Mouse (Mus musculus) hindbrain, embryonic 10.5 days (tissue): ENCODE results near the gene Tmem129. TPM values are rescaled to one million over a fixed set of nuclear protein-coding genes. Genes with fewer than 3 reads are reported as not detected.

ENCODE experiments used
- DNase-seq: peaks from one replicate; pipeline ENCODE4 v3.0.0-alpha.2; 2017; ENCODE audit warnings: low spot score
- H3K27ac ChIP-seq: fragments of 300-500 bp; sonication (generic); 2 replicates; pipeline ENCODE4 v1.5.1; 2016; ENCODE audit warnings: mild to moderate bottlenecking, moderate library complexity
- H3K27me3 ChIP-seq: fragments of 300-500 bp; sonication (generic); 2 replicates; pipeline ENCODE4 v1.6.1; 2016; ENCODE audit warnings: mild to moderate bottlenecking; ENCODE audit not compliant: poor library complexity, insufficient read depth, severe bottlenecking
- H3K36me3 ChIP-seq: fragments of 300-500 bp; sonication (generic); 2 replicates; pipeline ENCODE4 v1.6.1; 2016; ENCODE audit warnings: mild to moderate bottlenecking, moderate library complexity
- H3K4me1 ChIP-seq: fragments of 300-500 bp; sonication (generic); replicated peaks from 2 replicates; pipeline ENCODE4 v1.6.1; 2016; ENCODE audit warnings: mild to moderate bottlenecking
- H3K4me3 ChIP-seq: fragments of 300-500 bp; sonication (generic); 2 replicates; pipeline ENCODE4 v1.5.1; 2016; ENCODE audit warnings: mild to moderate bottlenecking, moderate library complexity
- H3K9me3 ChIP-seq: fragments of 300-500 bp; sonication (generic); 2 replicates; pipeline ENCODE4 v1.6.1; 2016; ENCODE audit warnings: mild to moderate bottlenecking, moderate library complexity
- WGBS: fragments of 180-500 bp; shearing (Covaris S2); methylation state at CpG from one replicate; pipeline ENCODE4 v1.1.7; 2016; 5-methylcytosine and 5-hydroxymethylcytosine counted together
- polyA plus RNA-seq: library from polyadenylated mRNA; unstranded; fragments of >200 nt; fragmentation: Nextera tagmentation; extraction: Ambion mirVana; gene quantifications from 2 replicates; pipeline ENCODE4 v1.2.1, GENCODE M21; 2016

Gene Tmem129
- polyA plus RNA-seq, 1 experiment from 2014 or later: 40.9 TPM

DNA sequence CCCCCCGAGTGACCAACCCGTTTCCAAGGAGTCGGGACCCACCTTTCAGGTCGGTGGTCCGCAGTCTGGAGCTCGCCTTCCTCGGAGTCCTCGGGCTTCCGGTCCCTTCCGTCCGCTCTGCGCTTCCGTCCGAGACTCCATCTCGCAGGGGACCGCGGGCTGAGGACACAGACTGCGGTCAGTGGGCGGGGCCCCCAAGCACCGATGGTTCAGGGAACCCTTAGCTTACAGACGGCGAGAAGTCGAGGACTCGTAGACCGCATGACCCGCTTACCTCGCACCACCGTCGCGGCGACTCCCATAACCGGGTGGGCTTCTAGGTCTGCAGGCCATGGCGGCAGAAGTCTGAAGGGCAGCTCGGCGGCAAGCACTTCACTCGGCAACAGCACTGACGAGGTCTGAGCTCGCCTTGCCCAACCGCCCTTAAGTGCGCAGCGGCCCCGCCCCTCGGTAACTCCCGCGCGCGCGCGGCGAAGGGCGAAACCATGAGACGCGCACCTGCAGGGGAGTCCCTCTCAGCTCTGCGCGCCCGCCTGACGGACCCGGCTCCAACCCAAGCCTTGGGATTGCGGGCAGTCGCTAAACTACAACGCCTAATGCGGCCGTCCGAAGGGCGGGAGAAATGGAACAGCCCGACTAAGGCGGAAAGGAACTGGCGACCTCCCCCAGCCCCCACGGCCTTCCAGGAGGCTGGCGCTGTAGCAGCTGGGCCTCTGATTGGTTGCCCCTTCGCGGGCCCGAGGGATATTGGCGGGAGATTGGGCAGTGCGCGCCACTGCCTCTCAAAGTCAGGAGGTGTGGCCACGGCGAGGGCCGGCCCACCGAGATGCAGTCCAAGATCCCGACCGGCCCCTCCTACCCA is 6.1 kb downstream of the Tmem129 start, which contains the start of gene Slbp:
Gene Slbp, minus strand, starts transcription at position 654 of the 862 bp plus-strand sequence.
- Histone ChIP-seq H3K27ac (peak within 1 kb of the TSS; percentile 99), H3K36me3 (peaks cover 60% of the 10 kb centered on the region), H3K4me3 (peak within 1 kb of the TSS; percentile 74), H3K27me3 (no peaks in the 10 kb centered on the region), H3K9me3 (no peaks in the 10 kb centered on the region), H3K4me1 (peaks cover 49% of the 10 kb centered on the region)
- under 1% methylated on average over 82 of the region's 82 CpGs for WGBS
- peak; percentile 98 for DNase-seq

DNA sequence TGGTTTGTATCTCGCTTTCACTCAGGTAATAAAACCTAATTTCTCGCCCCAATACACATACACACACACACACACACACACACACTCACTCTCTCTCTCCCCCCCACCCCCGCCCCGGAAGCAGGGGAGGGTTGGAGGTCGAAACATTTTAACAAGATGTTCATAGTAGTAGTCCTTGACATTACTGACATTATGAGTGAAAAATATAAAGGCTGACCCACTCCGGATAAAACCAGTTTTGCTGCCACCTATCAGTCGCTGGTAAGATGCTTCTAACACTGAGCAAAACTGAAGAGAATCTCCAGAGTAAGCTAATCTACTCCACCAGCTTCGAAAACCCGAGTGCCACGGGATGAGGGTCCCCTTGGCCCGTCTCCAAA is 6.7 kb downstream of the Tmem129 start:
- Histone ChIP-seq H3K27me3 (no peaks in the 10 kb centered on the region), H3K4me3 (peak overlapping the region; percentile 74), H3K4me1 (peaks cover 43% of the 10 kb centered on the region), H3K9me3 (no peaks in the 10 kb centered on the region), H3K27ac (peak overlapping the region; percentile 99), H3K36me3 (peaks cover 67% of the 10 kb centered on the region)
- DNase-seq: no peak
- WGBS: under 1% methylated on average over 11 of the region's 11 CpGs

GRCm38 (mm10) chr5:33651017-33651416 is 7.2 kb downstream of the Tmem129 start:
- 12% methylated on average over 2 of the region's 2 CpGs for WGBS
- DNase-seq: no peak
- peaks cover 72% of the 10 kb centered on the region for H3K36me3 ChIP-seq
- peak overlapping the region; percentile 74 for H3K4me3 ChIP-seq
- H3K27me3 ChIP-seq: no peaks in the 10 kb centered on the region
- H3K4me1 ChIP-seq: peaks cover 38% of the 10 kb centered on the region
- H3K9me3 ChIP-seq: no peaks in the 10 kb centered on the region
- peak overlapping the region; percentile 99 for H3K27ac ChIP-seq

DNA sequence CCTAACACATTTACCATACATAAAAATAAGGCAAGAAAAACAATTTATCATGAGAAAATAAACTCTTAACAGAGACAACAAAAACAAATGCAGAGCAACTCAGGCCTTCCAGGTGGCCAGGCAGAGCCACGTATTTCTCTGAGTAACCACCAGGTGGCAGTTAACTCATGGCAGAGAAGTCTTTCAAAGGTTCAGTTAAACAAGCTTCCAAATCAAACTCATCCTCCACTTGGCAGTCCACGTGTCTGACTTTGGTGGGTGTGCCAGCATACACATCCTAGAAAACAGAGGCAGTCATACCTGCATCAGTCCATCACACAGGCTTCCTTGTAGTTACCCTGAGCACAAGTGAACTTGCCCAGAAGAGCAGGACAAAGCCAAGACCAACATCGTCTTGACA is 17.6 kb downstream of the Tmem129 start:
- H3K4me1 ChIP-seq: no peaks in the 10 kb centered on the region
- WGBS: 54% methylated on average over 3 of the region's 3 CpGs
- no peaks in the 10 kb centered on the region for H3K9me3 ChIP-seq
- peaks cover 94% of the 10 kb centered on the region for H3K36me3 ChIP-seq
- H3K27ac ChIP-seq: no peak overlapping the region
- H3K4me3 ChIP-seq: no peak overlapping the region
- H3K27me3 ChIP-seq: no peaks in the 10 kb centered on the region
- peak; percentile 34 for DNase-seq

DNA sequence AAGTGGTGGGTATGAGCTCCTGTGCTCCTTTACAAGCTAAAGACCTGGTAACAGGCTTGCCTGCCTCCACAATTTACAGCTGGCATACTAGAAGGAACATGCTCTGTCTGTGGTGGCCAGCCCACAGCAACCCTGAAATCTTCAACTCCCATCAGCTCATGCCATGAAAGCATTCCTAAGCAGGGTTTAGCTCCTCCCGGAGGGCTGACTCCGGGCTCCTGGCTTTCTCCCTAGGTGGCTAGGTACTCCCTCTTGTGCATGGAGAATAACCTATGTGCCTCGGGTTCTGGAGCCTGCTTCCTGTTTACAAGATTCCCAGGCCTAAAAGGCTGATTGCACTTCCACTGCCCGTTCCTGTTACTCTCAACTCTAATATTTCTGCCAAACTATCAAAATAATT is 19.4 kb downstream of the Tmem129 start:
- no peaks in the 10 kb centered on the region for H3K27me3 ChIP-seq
- WGBS: 78% methylated on average over 4 of the region's 4 CpGs
- no peaks in the 10 kb centered on the region for H3K9me3 ChIP-seq
- peaks cover 90% of the 10 kb centered on the region for H3K36me3 ChIP-seq
- H3K4me1 ChIP-seq: no peaks in the 10 kb centered on the region
- H3K4me3 ChIP-seq: no peak overlapping the region
- H3K27ac ChIP-seq: no peak overlapping the region
- no peak for DNase-seq

DNA sequence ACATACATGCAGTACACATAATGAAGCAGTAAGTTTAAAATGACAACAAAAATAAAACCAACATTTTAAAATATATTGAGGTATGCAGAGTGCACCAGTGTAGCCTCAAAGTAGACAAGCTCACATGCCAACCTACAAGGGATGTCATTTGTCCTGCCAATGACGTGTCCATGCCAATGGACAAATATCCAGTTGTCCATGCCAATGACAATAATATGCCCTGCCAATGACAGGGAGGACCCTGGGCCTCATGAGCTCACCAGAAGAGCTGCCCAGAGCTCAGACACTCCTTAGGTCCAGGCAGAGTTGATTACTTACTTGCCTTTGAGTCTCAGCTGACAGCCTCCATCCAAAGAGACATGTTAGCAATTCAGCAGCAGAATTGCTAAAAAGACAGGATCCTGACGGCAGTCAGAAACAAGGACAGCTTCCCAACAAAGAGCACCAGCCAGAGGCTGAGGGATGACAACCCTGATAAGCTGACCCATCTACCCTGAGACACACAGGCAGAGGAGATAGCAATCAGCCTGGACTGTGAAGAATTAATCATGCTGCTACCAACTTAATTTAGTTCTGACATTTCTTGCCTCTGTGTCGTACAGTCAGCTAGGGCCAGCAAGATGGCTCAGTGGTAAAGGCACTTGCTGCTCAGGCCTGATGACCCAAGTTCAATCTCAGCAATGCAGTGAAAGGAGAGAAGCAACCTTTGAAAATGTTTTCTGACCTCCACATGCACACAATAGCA is 20.4 kb downstream of the Tmem129 start:
- no peak for DNase-seq
- 88% methylated on average over 3 of the region's 3 CpGs for WGBS
- Histone ChIP-seq H3K4me3 (no peak overlapping the region), H3K4me1 (no peaks in the 10 kb centered on the region), H3K9me3 (no peaks in the 10 kb centered on the region), H3K27me3 (no peaks in the 10 kb centered on the region), H3K27ac (no peak overlapping the region), H3K36me3 (peaks cover 80% of the 10 kb centered on the region)

DNA sequence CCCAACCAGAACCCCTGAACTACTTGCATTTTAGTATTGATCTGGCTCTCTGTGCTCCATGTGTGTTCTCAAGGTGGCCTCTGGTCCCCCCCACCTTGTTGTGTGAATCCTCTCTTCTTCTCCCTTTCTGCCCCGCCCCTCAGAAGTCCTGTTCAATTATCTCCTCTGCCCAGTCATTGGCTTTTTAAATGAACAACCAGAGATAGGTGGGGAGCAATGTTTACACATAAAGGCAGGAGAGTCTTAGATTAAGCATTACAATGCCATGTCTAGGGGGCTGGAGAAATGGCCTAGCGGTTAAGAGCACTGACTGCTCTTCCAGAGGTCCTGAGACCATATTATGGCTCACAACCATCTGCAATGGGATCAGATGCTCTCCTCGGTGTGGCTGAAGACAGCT is 22.9 kb downstream of the Tmem129 start:
- Histone ChIP-seq H3K4me3 (no peak overlapping the region), H3K27ac (no peak overlapping the region), H3K27me3 (no peaks in the 10 kb centered on the region), H3K9me3 (no peaks in the 10 kb centered on the region), H3K36me3 (peaks cover 56% of the 10 kb centered on the region), H3K4me1 (peaks cover 5% of the 10 kb centered on the region)
- DNase-seq: no peak
- 91% methylated on average over 3 of the region's 3 CpGs for WGBS

DNA sequence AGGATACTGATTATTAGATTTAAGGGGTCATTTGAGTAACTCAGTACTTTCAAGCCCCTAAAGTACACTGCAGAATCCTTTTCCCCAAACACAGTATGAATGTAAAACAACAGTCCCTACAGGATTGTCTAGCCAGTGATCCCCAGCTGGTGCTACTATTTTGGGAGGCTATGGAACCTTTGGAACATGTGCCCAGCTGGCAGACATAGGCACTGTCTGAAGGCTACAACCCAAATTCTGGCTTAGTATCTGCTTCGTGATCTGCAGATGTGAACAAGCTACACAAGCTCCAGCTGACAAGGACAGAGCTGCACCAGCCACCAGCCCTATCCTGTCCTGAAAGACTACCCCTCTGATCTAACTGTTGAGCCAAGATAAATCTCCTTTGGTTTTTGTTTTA is 25.7 kb downstream of the Tmem129 start:
- H3K4me3 ChIP-seq: no peak overlapping the region
- DNase-seq: no peak
- no peaks in the 10 kb centered on the region for H3K9me3 ChIP-seq
- 92% methylated on average over 1 of the region's 1 CpGs for WGBS
- no peak overlapping the region for H3K27ac ChIP-seq
- H3K4me1 ChIP-seq: peaks cover 27% of the 10 kb centered on the region
- H3K27me3 ChIP-seq: no peaks in the 10 kb centered on the region
- peaks cover 32% of the 10 kb centered on the region for H3K36me3 ChIP-seq

GRCm38 (mm10) chr5:33630615-33631014 is 27.6 kb downstream of the Tmem129 start:
- 72% methylated on average over 4 of the region's 4 CpGs for WGBS
- Histone ChIP-seq H3K4me3 (peak overlapping the region; percentile 89), H3K27me3 (no peaks in the 10 kb centered on the region), H3K4me1 (peaks cover 29% of the 10 kb centered on the region), H3K9me3 (no peaks in the 10 kb centered on the region), H3K27ac (no peak overlapping the region), H3K36me3 (peaks cover 13% of the 10 kb centered on the region)
- DNase-seq: no peak

DNA sequence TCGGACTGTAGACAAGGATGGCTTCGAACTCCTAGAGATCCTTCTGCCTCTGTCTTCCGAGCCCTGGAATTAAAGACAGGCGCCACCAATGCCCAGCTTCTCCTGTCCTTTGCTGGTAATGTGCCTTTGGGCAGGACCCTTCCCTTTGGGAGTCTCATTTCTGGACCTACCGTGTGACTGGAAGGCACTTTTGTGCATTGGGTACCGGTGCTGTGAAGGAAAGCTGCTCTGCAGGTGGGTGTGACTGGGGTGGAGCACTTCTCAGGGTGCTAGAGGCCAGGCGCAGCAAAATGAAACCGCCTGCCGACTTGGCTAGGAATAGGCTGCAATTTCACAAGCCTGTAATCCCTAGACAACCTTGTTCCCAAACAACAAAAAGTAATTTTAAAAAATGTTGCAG is 28.2 kb downstream of the Tmem129 start:
- H3K27ac ChIP-seq: peak overlapping the region; percentile 94

DNA sequence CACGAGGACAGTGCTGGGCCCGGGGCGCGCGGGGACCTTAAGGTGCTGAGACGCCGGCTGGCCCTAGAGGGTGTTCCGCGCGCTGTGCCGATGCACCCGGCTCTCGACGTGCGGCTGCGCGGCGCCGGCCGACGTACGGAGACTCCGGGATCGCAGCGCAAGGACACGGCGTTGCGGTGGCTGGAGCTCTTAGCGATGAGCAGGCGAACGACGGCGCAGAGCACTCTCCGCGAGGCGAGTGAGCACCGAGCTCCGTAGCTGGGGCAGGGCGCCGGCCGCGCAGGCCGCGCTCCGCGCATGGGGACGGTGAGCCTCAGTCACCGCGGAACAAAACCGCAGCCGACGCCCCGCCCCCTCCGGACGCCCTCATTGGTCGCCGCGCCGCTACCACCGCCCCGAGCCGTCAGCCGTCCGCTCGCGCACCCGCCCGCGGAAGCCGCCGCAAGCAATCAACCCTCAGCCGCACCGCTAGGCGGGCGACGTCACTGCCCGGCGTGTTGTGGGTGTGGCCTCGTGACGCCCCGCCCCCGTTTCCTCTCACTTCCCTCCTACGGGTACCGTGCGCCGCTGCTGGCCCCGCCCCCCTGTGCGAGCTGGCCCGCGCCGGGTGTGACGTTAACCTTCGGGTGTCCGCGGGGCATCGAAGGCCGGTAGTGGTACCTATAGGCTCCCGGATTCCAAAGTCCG is 28.8 kb downstream of the Tmem129 start, which contains the start of the genes Fam53a and Gm9903:
Gene Fam53a, minus strand, starts transcription at position 335 of the 687 bp plus-strand sequence.
Gene Gm9903, plus strand, starts transcription at position 625 of the 687 bp plus-strand sequence.
- Histone ChIP-seq H3K27me3 (no peaks in the 10 kb centered on the region), H3K9me3 (no peaks in the 10 kb centered on the region), H3K36me3 (peaks cover 1% of the 10 kb centered on the region), H3K27ac (peak within 1 kb of the TSS; percentile 94), H3K4me3 (peak within 1 kb of the TSS; percentile 89), H3K4me1 (peaks cover 29% of the 10 kb centered on the region)
- under 1% methylated on average over 99 of the region's 99 CpGs for WGBS
- peak; percentile 100 for DNase-seq

More for the DNA sequence above, 28.2 kb downstream of the Tmem129 start:
- Histone ChIP-seq H3K4me1 (peaks cover 29% of the 10 kb centered on the region), H3K9me3 (no peaks in the 10 kb centered on the region), H3K27me3 (no peaks in the 10 kb centered on the region), H3K4me3 (peak overlapping the region; percentile 89), H3K36me3 (peaks cover 7% of the 10 kb centered on the region)
- DNase-seq: no peak
- 6% methylated on average over 9 of the region's 9 CpGs for WGBS

DNA sequence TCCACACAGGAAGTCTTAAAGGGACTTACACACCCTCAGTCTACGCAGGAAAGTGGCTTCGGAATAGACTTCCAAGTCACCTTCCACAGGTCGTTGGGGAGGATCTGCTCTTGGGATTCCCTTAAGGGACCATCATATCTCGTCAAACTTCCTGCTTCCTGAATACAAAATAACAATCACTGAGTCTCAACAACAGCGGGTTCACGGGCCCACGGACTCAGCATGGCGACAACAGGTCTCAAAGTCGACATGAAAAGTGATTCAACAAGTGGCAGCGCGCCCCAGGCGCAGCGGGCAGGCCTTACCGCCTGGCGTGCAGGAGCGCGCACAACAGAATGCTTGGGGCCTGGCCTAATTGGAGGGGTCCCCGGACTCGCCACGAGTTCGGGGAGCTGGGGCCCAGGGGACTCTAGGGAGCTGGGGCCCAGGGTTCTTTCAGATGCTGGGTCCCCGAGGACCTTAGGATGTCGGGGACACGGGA is 29.4 kb downstream of the Tmem129 start:
- peak; percentile 66 for DNase-seq

More for the DNA sequence above, 29.4 kb downstream of the Tmem129 start:
- peaks cover 29% of the 10 kb centered on the region for H3K4me1 ChIP-seq
- H3K27ac ChIP-seq: peak overlapping the region; percentile 94
- no peaks in the 10 kb centered on the region for H3K27me3 ChIP-seq
- under 1% methylated on average over 24 of the region's 24 CpGs for WGBS
- no peaks in the 10 kb centered on the region for H3K36me3 ChIP-seq
- peak overlapping the region; percentile 89 for H3K4me3 ChIP-seq
- H3K9me3 ChIP-seq: no peaks in the 10 kb centered on the region
